Mouse (Mus musculus): ENCODE measurements around the gene Gm20403. TPM values are rescaled to one million over a fixed set of nuclear protein-coding genes. Genes with fewer than 3 reads are reported as not detected.
"Not testable (repeated sequence)": the region's sequence is repeated elsewhere in the genome, so short reads cannot be mapped to it uniquely, and the experiment has no call there.

Gene Gm20403
- total RNA-seq, 2 experiments from 2014 or later = not detected

DNA sequence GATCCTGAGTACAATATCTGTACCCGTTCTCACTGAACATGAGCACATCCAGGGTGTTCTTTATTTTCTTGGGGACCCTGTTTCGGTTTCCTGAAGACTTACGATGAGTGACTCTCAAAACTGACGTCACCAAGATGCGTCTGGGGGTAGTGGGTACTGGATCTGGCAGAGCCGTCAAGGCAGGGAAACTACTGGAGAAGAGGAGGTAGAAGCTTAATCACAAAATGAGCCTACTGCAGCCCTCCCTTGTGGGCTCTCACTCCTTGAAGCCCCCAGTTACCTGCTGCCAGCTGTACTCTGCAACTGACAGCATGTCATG, 7.7 kb upstream of the Gm20403 start:
- intact Hi-C loops (cut with DNase I) = no loop called here

DNA sequence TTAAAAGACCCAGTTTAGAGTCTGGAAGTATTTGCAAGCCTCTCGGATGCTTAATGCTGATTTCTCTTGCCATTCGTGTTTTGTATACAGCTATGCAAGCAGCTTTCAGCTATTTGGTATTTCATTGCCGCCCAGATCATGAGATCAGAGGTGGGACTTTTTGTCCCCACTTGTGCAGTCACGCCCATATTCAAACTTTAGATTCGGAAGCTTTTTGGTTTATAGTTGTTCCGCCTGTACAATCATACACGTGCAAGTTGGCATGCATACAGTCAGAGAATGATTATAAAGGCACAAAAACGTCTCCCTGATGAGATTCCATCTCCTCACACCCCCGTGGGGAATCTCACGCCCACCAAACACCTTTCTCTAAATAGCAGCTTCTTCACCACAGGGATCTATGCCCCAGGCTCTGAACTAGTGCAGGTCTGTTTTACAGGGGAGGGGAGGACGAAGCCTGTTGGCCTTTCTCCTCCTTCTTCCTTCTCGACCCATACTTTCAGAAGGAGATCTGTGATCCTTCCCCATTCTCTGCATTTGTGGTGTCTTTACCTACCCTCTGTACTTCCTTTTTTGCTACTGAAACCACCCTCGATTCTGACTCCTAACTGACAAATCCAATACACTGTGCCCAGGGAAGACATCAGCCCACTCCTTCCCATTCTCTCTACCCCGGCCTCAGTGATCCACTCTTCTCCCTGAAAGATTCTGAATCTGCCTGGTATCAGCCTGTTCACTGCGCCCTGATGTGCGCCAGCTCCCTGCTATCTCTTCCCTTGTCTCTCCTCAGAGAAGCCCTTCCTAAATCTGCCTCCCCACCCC, 7.1 kb upstream of the Gm20403 start:
- intact Hi-C loops (cut with DNase I) = no loop called here

More for the DNA sequence above, 7.7 kb upstream of the Gm20403 start:
- DNase-seq = no peak

DNA sequence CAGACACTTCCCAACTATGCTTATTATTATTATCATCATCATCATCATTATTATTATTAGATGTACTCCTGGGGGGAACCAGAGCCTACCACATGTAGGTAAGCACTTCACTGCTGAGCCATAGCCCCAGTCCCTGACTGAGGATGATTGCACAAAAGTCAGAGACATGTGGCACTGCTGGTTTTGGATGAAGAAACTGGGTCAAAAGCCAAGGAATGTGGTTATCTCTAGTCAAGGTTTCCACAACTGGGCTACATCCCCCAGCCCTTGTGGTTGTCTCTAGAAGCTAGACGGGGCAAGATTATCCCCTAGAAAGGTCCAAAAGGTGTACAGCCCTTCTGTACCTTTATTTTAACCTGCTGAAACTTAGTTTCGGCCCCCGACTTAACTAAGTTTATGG, 6.5 kb upstream of the Gm20403 start:
- no peak for DNase-seq
- intact Hi-C loops (cut with DNase I) = no loop called here

More for the DNA sequence above, 7.1 kb upstream of the Gm20403 start:
- DNase-seq = no peak

DNA sequence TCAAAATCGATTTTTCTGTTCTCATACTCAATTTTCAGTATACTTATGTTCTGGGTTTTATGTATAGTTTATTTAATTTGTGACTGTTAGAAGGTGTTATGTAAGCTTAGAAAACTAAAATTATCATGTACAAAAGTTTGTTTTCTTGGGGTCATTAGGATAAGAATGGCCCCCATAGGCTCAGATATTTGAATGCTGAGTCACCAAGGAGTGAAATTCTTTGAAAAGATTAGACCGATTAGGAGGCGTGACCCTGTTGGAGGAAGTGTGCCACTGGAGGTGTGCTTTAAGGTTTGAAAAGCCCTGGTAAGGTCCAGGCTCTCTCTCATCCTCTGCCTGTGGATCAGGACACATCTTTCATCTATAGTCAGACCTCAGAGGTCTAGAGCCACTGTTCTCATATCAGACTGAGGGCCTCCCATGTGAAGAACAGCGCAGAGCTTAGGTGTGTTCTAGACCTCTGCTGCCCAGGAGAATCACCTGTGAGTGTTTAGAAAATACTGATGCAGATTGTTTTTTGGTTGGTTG, 2.1 kb upstream of the Gm20403 start:
- no peak for DNase-seq
- intact Hi-C loops (cut with DNase I) = loop anchor here (5.0 kb wide), 1 partner anchor 46 kb away; no protein-coding TSS in a partner anchor

DNA sequence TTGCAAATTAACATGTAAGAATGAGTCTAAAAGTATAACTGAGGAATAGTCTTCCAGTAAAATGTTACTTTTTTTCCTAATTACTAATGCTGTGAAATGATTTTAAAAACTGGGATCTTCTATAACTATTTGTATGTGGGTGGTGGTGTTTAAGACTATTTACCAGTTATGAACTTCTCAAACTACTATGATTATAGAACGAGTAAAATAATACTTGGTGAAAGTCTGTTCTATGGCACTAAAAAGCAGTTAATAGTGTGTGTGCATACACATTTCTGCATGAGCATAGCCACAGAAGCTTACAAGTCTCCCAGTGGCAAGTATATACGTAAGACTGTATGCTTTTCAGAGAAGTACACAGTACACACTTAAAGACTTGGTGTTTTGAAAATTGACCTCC, 827 bp upstream of the Gm20403 start:
- intact Hi-C loops (cut with DNase I) = loop anchor here (5.0 kb wide), 1 partner anchor 45 kb away; no protein-coding TSS in a partner anchor

DNA sequence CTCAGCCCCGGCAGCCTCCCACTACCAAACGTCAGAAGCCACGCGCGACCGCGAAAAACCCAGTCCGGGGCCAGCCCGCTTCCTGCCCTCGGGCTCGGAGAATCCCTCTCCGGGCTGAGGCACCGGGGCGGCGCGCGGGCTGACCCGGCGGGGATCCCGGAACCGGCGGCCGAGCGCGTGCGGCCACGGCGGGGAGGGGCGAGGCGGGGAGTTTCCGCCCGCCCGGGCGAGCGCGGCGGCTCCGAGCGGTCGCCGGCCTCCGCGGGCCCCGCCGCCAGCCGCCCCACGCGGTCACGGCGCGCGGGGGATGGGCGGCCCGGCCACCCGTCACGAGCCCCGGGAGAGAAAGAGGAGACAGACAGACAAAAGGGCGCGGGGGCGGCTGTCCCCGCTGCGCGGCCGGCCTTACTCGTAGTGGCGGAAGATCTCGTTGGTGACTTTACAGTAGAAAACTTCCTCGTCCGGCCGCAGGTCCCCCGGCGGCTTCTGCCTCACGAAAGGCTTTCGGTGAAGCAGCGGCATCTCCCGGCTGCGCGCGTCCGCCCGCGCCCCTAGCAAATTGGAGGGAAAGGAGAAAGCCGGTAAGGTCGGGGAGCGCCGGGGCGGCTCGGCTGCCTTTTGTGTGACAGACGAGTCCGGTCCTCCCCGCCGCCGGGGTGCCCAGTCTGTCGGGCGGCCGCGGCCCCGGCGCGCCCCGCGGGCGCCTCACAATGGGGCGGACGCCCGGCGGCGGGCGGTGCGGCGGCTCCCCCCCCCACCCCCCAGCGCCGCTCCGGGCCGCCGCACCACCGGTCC, 875 bp downstream of the Gm20403 start:
- intact Hi-C loops (cut with DNase I) = loop anchor here (5.0 kb wide), 1 partner anchor 43 kb away; no protein-coding TSS in a partner anchor
- peak; percentile 64 to 81 for DNase-seq

More for the DNA sequence above, 827 bp upstream of the Gm20403 start:
- no peak for DNase-seq

DNA sequence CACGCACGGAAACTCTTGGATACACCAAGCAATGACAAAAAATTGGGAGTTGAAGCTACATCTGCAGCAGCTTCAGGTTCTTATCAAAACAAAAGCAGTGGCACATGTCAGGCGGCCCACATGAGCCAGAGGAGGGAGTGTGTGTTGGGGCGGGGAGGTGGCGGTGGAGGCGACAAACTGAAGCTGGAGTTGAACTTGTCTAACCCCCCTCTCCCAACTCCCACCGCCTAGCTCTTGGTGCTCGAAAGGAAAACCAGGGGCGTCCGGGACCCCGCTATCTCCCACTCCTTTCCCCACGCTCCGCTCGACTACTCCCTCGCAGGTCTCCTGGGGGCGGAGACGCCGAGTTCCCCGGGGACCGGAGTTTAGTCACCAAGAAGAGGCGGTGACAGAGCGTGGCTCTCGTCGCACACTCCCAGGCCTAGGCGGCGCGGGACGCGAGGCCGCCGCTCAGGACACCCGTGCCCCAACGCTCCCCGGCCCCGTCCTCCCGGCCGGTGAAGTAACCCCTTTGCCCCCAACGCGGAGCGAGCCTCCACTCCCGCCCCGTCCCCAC, 1.6 kb downstream of the Gm20403 start:
- intact Hi-C loops (cut with DNase I) = loop anchor here (1.0 to 5.0 kb wide), 2 partner anchors 42 to 94 kb away; no protein-coding TSS in a partner anchor

DNA sequence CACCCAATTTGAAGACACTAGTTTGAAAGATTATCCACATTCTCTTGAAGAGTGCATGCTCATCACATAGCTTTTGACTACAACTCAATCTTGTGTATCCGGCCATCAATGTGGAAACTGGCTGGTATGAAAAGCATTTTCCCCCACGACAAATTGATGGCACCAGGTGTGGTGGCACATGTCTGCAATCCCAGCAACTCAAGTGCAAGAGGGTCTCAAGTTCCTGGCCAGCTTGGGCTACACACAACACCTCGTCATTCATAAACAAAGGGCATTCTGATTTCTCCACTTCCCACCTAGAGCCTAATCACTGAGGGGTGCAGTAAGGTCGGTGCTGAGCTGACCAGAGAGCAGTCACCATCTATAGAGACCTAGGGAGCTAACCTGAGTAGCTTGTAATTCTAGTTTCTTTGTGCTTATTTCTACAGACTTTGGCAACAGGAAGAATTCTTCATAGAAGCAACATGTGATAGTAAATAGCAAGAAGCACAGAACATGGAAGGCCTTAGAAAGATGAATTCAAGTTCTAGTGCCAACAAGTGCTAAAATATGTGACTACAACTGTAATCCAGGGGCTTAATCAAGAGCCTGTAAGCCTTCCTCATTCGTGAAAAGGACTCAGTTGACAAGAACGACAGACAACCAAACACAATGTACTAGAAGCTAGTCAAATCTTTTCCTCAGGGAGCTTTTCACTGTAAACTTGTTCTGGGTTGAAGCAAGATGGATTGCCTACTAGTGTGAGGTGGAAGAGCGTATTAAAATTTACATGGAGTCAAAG, 3.2 kb downstream of the Gm20403 start:
- intact Hi-C loops (cut with DNase I) = no loop called here
- DNase-seq = no peak

More for the DNA sequence above, 1.6 kb downstream of the Gm20403 start:
- DNase-seq = peak; percentile 73 to 77

DNA sequence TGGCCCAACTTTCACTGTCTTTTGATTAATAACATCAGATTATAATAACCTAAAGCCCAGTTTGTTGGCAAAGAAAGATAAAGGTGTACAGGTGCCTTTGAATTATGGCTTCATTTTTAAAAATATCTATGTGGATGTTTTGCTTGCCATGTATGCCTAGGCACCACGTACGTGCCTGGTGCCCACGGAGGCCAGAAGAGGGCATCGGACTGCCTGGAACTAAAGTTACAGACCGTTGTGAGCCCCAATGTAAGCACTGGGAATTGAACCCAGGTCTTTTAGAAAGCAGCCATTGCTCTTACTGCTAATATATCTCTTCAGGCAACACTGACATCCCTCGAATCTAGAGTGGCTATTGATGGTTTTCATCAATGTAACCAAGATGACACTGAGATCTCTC, 4.4 kb downstream of the Gm20403 start:
- no peak for DNase-seq
- intact Hi-C loops (cut with DNase I) = no loop called here

DNA sequence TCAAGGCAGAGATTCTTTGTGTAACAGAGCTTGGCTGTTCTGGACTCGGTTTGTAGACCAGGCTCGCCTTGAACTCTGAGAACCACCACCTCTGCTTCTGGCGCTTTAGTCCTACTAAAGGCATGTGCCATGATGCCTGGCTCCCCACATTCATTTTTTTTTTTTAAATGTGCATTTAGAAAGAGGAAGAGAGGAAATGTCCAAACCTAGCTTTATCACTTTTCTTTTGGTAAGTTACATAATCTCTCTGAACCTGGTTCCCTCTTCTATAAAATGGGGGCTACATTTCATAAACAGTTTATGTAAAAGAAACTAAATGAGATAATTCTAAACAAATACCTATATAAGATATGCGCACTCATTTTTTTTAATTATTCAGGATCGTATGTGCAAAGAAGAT, 5.4 kb downstream of the Gm20403 start:
- intact Hi-C loops (cut with DNase I) = no loop called here
- no peak for DNase-seq

DNA sequence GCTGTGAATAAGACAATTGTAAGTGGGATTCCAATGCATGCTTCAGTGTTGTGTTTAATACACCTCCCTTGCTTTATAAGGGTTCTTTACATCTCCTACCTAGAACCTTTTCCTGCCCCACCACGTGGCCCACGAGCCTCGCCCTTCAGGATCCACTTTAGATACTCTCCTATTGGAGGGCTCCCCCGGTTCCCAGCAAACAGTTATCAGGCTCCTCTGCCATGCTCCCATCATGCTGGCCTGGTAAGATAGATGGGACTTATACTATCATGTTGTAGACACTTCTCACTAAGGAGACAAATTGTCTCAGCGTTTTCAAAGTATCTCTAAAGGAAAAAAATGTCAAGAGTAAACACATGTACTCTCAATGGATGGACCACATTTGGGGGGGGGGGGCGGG, 5.8 kb downstream of the Gm20403 start:
- intact Hi-C loops (cut with DNase I) = no loop called here
- DNase-seq = no peak

DNA sequence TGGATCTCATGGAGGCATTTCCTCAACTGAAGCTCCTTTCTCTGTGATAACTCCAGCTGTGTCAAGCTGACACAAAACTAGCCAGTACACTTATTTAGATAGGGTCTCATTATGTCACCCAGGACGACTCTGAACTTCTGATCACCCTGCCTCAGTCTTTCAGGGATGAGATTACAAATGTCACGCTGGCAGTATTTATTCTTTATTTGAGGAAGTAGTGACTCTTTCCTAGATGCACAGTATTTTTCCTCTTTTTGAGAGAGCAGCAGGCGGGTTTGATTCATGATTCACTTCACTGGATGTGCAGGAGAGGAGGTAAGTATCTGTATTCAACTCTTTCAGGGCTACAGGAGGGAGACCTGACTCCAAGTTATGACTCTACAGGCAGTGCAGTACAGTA, 17.3 kb downstream of the Gm20403 start:
- intact Hi-C loops (cut with DNase I) = no loop called here
- DNase-seq = no peak

DNA sequence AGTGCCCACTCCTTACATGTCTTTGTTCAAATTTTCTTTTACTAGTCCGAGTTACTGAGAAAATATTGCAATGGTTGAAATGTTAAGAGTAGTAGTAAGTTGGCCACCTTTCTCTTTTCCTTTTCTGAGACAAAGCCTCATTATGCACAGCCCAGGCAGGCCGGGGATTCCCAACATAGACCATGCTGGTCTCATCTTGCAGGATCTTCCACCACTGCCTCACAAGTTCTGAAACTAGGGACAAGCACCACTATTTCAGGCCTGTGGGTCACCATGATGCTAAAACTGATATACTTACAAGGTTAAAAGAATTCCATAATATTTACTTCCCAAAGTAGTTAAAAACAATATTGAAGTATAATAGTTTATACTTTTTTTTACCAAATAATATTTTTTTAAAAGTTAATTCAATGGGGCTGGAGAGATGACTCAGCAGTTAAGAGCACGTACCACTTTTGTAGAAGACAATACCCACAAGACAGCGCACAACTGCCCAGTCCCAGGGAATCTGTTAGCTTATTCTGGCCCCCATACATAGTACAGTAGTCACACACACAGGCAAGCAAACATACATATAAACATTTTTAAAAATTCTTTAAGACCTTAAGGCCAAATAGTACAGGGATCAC, 20.7 kb downstream of the Gm20403 start:
- intact Hi-C loops (cut with DNase I) = no loop called here

DNA sequence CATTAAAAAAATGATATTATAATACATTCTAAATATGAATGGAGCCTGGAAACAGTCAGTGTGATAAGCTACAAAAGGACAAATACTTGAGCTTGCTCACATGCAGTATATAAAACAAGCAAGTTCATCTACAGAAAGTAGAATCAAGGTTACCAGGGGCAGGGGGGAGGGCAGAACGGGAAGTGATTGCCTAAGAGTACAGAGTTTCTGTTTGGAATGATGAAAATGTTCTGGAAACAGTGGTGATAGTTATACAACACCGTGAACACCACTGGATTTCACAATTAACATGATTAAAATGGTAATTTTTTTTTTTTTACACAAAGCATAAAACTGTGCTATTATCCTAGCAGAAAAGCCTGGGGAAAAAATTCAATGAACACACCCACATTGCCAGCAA, 26.8 kb downstream of the Gm20403 start:
- intact Hi-C loops (cut with DNase I) = no loop called here
- DNase-seq = no peak

More for the DNA sequence above, 20.7 kb downstream of the Gm20403 start:
- DNase-seq = no peak

DNA sequence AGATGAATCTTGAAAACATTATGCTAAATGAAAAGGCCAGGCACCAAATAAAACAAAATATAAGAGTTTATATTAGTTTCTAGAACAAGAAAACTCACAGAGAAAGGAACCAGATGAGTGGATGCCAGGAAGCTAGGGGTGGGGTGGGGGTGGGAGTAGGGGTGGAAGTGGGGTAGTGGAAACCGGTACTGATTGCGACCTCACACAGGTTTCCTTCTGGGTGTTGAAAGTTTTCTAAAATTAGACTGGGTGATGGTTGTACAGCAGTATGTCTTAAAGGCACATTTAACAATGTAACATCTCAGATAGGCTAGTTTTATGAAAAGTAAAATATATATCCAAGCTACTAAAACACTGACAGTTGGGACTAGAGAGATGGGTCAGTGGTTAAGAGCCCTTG, 29.4 kb downstream of the Gm20403 start:
- intact Hi-C loops (cut with DNase I) = no loop called here
- DNase-seq = no peak

DNA sequence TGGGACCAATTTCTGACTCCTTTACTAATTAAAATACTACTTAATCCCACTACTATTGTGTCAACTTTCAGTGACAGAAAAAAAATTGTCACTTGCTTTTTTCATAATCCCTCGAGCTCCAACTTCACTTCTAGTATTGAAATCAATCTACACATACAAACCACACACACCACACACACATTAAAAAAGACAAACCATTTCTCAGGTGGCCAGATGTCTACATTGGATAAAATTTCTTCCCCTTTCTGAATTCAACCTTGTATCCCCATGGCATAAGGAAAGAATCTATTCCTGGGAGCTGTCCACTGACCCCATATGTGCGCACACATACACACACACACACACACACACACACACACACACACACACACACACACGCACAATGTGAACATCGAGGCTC, 29.9 kb downstream of the Gm20403 start:
- intact Hi-C loops (cut with DNase I) = no loop called here
- no peak for DNase-seq

DNA sequence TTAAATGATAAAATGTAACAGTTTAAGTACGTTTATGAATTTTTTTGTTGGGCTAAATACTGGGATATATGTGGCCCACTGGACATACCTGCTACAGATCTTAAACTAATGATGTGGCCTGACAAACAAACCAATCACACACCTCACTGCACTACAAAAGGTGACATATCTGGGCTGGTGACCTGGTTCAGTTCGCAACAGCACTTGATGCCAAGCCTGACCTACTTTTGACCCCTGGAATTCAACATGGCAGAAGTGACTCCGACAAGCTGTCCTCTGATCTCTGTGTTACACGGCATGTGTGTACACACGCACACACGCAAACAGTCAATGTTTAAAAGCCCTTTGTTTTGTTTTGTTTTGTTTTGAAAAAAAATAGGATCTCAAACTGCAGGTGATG, 40.2 kb downstream of the Gm20403 start:
- intact Hi-C loops (cut with DNase I) = no loop called here
- no peak for DNase-seq

DNA sequence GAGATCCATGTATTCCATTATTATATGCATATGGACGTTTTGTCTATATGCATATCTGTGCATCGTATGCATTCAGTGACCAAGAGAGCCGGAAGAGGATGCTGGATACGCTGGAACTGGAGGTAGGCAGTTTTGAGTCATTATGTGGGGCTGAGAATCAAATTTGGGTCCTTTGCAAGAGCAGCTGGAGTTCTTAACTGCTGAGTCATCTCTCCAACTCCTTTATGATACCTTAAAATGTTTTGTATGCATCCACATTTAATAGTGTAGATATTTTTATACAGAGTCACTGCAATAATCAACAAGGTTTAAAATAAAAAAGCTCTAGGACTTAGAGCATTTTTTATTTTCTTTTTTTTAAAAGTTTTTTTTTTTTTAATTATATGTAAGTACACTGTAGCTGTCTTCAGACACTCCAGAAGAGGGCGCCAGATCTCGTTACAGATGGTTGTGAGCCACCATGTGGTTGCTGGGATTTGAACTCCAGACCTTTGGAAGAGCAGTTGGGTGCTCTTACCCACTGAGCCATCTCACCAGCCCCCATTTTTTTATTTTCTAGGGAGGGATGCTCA, 43.7 kb downstream of the Gm20403 start:
- not testable (repeated sequence) for DNase-seq
- intact Hi-C loops (cut with DNase I) = loop anchor here (5.0 kb wide), 1 partner anchor 45 kb away; the partner anchor contains the start of gene Gm20403

DNA sequence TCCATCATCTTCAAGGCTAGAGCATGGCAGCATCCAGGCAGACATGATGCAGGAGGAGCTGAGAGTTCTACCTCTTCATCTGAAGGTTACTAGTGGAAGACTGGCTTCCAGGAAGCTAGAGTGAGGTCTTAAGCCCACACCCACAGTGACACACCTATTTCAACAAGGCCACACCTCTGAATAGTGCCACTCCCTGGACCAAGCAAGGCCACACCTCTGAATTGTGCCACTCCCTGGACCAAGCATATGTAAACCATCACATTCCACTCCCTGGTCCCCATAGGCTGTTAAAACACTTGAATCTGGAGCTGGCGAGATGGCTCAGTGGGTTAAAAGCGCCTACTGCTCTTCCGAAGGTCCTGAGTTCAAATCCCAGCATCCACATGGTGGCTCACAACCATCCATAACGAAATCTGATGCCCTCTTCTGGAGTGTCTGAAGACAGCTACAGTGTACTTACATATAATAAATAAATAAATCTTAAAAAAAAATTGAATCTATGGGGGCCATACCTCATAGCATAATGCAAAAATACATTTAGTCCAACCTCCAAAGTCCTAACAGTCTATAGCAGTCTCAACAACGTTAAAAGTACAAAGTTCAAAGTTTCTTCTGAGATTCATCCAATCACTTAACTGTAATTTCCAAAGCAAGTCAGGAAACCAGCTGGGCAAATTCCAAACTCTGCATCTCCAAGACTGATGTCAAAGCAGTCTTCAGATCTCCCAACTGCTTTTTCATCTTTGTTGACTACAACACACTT, 48.6 kb downstream of the Gm20403 start:
- DNase-seq; intact Hi-C loops (cut with DNase I): not testable (repeated sequence)

Data from heart, postnatal 36 days (tissue).